Mouse (Mus musculus) midbrain, embryonic 10.5 days (tissue): ENCODE measurements around the gene Fam8a1. TPM values are rescaled to one million over a fixed set of nuclear protein-coding genes. Genes with fewer than 3 reads are reported as not detected.

Experiments
- DNase-seq: peaks from one replicate; pipeline ENCODE4 v3.0.0-alpha.2; 2017; ENCODE audit warnings: low spot score
- H3K27ac ChIP-seq: fragments of 300-500 bp; sonication (generic); replicated peaks from 2 replicates; pipeline ENCODE4 v1.5.1; 2016; ENCODE audit warnings: mild to moderate bottlenecking
- H3K27me3 ChIP-seq: fragments of 300-500 bp; sonication (generic); 2 replicates; pipeline ENCODE4 v1.6.1; 2016; ENCODE audit warnings: low read depth, mild to moderate bottlenecking; ENCODE audit not compliant: poor library complexity, severe bottlenecking
- H3K36me3 ChIP-seq: fragments of 300-500 bp; sonication (generic); 2 replicates; pipeline ENCODE4 v1.6.1; 2016; ENCODE audit warnings: mild to moderate bottlenecking, moderate library complexity
- H3K4me1 ChIP-seq: fragments of 300-500 bp; sonication (generic); 2 replicates; pipeline ENCODE4 v1.6.1; 2016
- H3K4me3 ChIP-seq: fragments of 300-500 bp; sonication (generic); 2 replicates; pipeline ENCODE4 v1.5.1; 2016; ENCODE audit warnings: mild to moderate bottlenecking, moderate library complexity
- H3K9me3 ChIP-seq: fragments of 300-500 bp; sonication (generic); replicated peaks from 2 replicates; pipeline ENCODE4 v1.6.1; 2016; ENCODE audit warnings: mild to moderate bottlenecking
- WGBS: fragments of 180-500 bp; shearing (Covaris S2); methylation state at CpG from one replicate; pipeline ENCODE4 v1.1.7; 2016; 5-methylcytosine and 5-hydroxymethylcytosine counted together
- polyA plus RNA-seq: library from polyadenylated mRNA; unstranded; fragments of >200 nt; fragmentation: Nextera tagmentation; extraction: Ambion mirVana; gene quantifications from 2 replicates; pipeline ENCODE4 v1.2.1, GENCODE M21; 2016

Gene Fam8a1
- 8.5 and 9.5 TPM in 2 replicates for polyA plus RNA-seq

DNA sequence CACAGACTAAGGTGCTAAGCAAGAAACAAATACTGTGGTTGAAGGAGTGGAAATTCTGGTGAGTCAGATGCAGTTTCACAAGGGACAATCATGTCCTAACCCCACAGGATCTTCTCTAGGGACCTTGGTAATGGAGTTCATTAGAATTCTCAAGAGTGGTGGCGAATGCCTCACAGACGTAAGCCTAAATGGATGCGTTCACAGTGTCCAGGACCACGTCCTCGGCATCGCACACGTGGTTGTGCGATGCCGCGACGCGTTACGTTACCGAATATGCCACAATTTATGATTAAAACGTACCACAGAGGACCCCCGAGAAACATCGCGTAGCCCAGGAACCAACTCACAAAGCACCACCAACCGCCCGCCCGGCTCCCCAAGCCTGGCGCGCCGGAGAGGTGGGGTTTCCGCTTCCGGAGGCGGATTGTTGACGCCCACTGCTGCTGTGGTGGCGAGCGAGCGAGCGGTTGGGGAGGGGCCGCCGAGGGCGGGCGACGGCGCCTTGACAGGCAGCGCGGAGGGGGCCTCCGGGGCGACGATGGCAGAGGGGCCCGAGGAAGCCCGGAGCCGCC is at the start of gene Fam8a1:
Fam8a1 (plus strand) TSS at position 475 of the 572 bp plus-strand sequence.
- peak; percentile 93 for DNase-seq
- H3K4me1 ChIP-seq, result peaks cover 16% of the 10 kb centered on the region
- H3K36me3 ChIP-seq, result peaks cover 29% of the 10 kb centered on the region
- WGBS, result 1% methylated on average over 44 of the region's 46 CpGs
- H3K9me3 ChIP-seq, result no peaks in the 10 kb centered on the region
- H3K27ac ChIP-seq, result peak within 1 kb of the TSS; percentile 92
- H3K4me3 ChIP-seq, result peak within 1 kb of the TSS; percentile 91
- H3K27me3 ChIP-seq, result no peaks in the 10 kb centered on the region

DNA sequence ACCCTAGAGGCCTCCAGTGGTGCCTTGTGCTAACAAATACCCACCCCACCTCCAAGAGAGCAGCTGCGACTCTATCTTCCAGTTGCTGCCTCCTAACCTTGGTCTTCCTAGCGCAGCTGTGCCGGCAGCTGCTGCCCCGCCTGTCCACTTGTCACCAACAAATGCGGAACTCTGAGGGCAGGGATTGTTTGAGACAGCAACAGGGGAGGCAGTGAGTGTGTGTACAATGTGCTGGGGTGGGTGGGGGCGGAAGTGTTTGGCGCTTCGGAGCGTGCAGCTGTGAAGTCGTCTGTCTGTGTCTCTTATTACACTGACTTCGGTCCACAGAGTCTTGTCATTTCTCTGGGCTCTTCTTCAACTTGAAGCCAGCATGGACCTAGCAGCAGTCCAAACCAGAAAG is 49.7 kb upstream of the Fam8a1 start:
- Histone ChIP-seq H3K27me3 (no peaks in the 10 kb centered on the region), H3K4me3 (no peak overlapping the region), H3K36me3 (no peaks in the 10 kb centered on the region), H3K27ac (peak overlapping the region; percentile 52; the same call in 1 of the 2 replicates), H3K9me3 (no peaks in the 10 kb centered on the region), H3K4me1 (peaks cover 21% of the 10 kb centered on the region)
- 64% methylated on average over 11 of the region's 11 CpGs for WGBS
- DNase-seq, result peak; percentile 32

DNA sequence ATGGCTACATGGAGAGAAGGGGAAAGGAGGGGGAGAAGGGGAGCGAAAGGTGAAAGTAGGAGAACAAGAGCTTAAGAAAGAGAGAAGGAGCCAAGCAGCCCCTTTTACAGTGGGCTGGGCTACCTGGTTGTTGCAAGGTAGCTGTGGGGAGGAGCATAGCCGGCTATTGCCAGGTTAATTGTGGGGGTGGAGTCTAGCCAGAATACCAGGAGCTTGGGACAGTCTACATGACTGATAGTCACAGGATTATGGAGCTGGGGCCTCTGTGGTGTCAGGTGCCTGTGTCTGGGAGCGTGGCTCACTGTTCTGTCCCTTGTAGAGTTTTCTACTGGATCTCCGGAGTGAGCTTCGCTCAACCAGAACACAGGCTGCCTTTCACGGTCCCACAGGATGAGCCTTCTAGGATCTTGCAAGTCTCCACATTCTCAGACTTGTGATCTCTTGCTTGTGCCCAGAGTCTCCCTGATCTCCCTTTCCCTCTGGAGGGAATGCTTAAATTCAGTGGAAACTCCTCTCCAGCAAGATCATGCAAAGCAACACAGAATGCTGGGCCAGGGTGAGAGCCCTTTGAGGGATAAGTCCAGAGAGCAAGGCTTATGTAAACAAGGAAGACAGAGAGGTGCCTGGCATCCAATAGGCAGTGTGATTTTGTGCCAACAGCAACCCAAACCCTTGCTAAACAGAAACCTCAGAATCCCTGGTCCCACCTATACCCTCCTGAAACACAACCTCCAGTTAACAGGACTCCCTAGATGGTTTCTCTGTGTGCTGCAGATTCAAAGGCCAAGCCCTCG is 48.2 kb upstream of the Fam8a1 start:
- no peak for DNase-seq
- Histone ChIP-seq H3K4me1 (peaks cover 21% of the 10 kb centered on the region), H3K27me3 (no peaks in the 10 kb centered on the region), H3K4me3 (no peak overlapping the region), H3K27ac (peak overlapping the region; percentile 72), H3K36me3 (no peaks in the 10 kb centered on the region), H3K9me3 (no peaks in the 10 kb centered on the region)
- 81% methylated on average over 7 of the region's 7 CpGs for WGBS

DNA sequence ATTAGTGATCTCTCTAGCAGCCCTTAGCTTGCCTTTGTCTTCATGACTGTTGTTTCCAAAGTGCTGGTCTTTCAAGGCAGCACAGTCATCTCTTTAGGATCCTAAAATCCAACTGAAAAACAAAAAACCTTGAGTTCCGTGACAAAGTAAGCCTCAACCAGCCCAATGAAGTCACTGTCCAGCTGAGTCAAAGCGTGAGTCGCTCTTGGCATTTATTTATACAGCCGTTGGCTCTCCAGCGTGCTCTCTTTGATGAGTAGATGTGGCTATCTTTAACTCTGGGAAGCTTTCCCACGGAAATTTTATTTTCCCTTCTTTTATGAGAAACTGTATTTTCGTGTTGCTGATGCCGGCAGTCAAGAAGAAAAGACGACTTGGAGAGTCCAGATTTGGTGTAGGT is 42.7 kb upstream of the Fam8a1 start:
- Histone ChIP-seq H3K27ac (no peak overlapping the region), H3K9me3 (no peaks in the 10 kb centered on the region), H3K4me3 (no peak overlapping the region), H3K4me1 (no peaks in the 10 kb centered on the region), H3K36me3 (no peaks in the 10 kb centered on the region), H3K27me3 (no peaks in the 10 kb centered on the region)
- DNase-seq, result no peak
- WGBS, result 90% methylated on average over 9 of the region's 9 CpGs

DNA sequence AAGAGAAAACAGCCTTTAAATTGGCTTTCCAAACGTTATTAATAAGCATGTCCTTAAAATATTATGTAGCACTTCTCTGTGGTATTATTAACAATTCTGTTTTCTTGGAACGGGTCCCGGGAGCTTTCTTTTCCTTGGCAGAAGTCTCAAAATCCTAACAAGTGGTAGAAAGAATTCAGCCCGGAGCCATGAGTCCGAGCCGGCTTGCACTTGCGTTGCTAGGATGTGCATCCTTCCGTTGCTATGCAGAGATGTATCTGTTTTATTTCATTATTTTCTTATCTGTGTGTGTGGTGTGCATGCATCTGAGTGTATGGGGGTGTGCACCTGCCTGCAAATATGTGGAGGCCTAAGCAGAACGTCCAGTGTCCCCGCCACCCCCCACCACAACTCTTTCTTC is 41.5 kb upstream of the Fam8a1 start:
- WGBS, result 91% methylated on average over 10 of the region's 10 CpGs
- DNase-seq, result no peak
- H3K4me1 ChIP-seq, result peaks cover 3% of the 10 kb centered on the region

DNA sequence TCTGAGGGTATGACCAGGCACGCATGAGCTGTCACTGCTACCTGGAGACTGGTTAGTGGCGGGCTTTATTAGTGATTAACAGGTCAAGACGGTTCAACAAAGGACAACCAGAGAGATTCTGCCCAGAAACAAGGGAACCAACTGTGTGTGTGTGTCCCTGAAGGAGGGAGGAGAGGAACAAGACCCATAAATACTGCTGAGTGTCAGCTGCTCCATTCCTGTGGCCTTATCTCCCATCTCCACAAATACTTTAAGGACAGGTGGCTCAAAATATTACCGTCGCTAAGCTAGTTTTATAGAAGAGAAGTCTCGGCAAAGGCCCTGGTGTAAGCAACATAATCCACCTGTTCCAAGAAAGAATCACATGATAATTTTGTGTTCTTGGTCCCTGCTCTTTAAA is 39.9 kb upstream of the Fam8a1 start:
- Histone ChIP-seq H3K4me1 (peaks cover 19% of the 10 kb centered on the region), H3K36me3 (no peaks in the 10 kb centered on the region), H3K4me3 (no peak overlapping the region), H3K27me3 (no peaks in the 10 kb centered on the region), H3K9me3 (no peaks in the 10 kb centered on the region), H3K27ac (no peak overlapping the region)
- no peak for DNase-seq
- WGBS, result 90% methylated on average over 6 of the region's 6 CpGs

More for the DNA sequence above, 41.5 kb upstream of the Fam8a1 start:
- Histone ChIP-seq H3K4me3 (no peak overlapping the region), H3K27ac (no peak overlapping the region), H3K36me3 (no peaks in the 10 kb centered on the region), H3K9me3 (no peaks in the 10 kb centered on the region), H3K27me3 (no peaks in the 10 kb centered on the region)

DNA sequence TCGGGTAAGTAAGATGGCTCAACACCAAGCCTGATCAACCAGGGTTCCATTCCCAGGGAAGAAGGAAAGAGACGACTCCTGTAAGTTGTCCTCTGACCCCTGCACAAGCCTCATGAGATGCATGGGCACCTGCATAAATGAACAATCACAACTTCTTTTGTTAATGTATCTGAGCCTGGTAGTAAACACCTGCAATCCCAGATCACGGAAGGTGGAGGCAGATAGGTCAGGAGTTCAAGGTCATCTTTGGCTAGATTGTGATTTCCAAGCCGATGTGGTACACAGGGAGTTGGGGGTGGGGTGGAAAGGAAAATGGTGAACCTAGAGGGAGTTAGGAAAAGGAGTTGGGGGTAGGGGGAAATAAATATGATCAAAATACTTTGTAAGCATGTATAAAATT is 36.5 kb upstream of the Fam8a1 start:
- Histone ChIP-seq H3K36me3 (peaks cover 14% of the 10 kb centered on the region), H3K9me3 (no peaks in the 10 kb centered on the region), H3K27me3 (no peaks in the 10 kb centered on the region), H3K27ac (peak overlapping the region; percentile 89), H3K4me3 (no peak overlapping the region), H3K4me1 (peaks cover 30% of the 10 kb centered on the region)
- WGBS, result 70% methylated on average over 4 of the region's 4 CpGs
- DNase-seq, result no peak

DNA sequence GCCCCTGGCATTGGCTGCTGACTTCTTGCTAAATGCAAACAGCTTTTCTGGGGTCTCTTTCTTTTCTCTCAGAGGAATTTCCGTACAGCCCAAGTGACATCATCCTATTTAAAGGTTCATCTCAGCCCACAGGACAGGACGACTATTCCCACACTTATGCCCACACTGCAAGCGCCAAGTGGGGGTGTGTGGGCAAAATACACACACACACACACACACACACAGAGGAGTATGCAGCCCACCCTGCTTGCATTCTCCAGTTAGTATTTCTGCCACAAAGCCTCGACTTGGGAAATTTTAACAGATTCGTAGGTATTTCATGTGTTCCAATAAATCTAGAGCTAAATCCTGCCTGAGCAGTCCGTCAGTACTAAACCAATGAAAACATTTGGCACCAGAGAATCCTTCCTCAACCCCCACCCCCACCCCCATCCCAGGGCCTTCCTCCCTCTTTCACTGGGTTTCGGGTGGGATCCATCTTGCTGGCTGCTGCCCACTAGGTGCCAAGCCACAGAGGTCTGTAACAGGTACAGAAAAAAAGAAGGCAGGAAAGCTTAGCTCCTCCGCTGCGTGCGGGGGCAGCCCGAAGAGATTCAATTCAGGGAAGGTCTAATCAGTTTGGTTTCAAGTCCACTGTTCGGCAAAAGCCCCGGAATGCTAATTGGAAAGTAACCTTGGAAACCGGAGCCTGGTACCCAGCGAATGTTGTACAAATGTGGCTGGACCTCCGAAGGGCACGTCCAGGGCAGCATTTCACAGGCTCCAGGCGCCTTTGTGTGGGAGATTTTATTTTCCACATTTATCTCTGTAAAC is 35.8 kb upstream of the Fam8a1 start:
- Histone ChIP-seq H3K4me3 (peak overlapping the region; percentile 48), H3K27ac (peak overlapping the region; percentile 89), H3K36me3 (peaks cover 14% of the 10 kb centered on the region), H3K27me3 (no peaks in the 10 kb centered on the region), H3K4me1 (peaks cover 30% of the 10 kb centered on the region), H3K9me3 (no peaks in the 10 kb centered on the region)
- peak; percentile 73 for DNase-seq
- 37% methylated on average over 18 of the region's 18 CpGs for WGBS

DNA sequence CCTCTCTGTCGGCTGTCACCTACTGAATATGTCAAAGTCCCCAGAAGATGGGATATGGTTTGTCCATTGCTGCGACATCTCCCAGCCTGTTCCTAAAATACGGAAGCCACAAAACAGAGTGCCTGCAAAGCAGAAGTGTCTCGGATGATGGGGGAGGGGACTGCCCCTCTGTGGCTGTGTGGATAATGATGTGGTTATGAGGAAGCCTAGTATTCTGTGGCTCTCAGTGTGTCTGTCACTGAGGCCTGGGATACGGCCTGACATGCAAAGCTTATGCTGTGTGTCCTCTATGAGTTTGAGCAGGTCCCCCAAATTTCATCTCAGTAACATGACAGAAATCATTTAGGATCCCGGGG is 35.2 kb upstream of the Fam8a1 start:
- H3K27me3 ChIP-seq, result no peaks in the 10 kb centered on the region
- H3K36me3 ChIP-seq, result peaks cover 14% of the 10 kb centered on the region
- H3K4me1 ChIP-seq, result peaks cover 30% of the 10 kb centered on the region
- WGBS, result 47% methylated on average over 6 of the region's 6 CpGs
- peak overlapping the region; percentile 48 for H3K4me3 ChIP-seq
- H3K27ac ChIP-seq, result peak overlapping the region; percentile 89
- DNase-seq, result no peak
- H3K9me3 ChIP-seq, result no peaks in the 10 kb centered on the region

DNA sequence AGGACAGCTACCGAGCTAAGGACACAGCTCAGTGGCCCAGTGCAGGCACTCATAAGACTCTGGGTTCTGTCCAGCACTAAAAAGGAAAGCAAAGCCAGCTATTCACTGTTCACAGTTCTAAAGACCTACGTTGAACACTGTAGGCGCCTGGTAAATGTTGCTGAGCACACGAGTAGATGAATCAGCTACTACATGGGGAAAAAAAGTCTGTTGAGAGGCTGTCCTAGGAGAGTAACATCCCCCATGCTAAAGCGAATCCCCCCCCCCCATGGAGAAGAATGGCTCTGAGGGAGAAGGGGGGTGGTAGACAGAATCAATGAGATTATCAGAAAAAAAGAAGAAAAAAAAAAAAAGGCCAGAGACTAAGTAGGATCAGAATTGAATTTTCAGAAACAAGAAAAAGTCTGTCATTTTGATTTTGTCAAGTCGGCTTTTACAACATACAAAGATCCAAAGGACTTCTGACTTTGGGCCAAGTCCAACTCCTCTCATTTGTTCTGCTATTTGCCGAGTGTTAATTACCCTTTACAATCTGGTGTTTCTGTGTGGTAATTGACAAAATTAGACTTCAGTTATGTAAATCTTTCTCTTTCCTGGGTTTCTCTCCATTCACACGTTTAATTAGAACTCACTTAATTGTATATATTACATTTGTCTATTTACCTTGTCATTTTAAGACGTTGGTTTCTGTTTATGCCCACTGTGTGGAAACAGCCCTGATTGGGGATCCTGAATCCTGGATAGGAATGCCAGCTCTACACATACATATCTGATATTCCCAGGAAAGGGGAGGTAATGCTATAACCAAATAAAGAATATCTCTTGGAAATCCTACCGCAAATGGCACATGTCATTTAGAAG is 28.5 kb upstream of the Fam8a1 start:
- no peak overlapping the region for H3K27ac ChIP-seq
- H3K4me3 ChIP-seq, result no peak overlapping the region
- H3K27me3 ChIP-seq, result no peaks in the 10 kb centered on the region
- 90% methylated on average over 10 of the region's 10 CpGs for WGBS
- peaks cover 25% of the 10 kb centered on the region for H3K36me3 ChIP-seq
- no peak for DNase-seq
- H3K9me3 ChIP-seq, result peaks cover 10% of the 10 kb centered on the region; the same call in 1 of the 2 replicates
- no peaks in the 10 kb centered on the region for H3K4me1 ChIP-seq

DNA sequence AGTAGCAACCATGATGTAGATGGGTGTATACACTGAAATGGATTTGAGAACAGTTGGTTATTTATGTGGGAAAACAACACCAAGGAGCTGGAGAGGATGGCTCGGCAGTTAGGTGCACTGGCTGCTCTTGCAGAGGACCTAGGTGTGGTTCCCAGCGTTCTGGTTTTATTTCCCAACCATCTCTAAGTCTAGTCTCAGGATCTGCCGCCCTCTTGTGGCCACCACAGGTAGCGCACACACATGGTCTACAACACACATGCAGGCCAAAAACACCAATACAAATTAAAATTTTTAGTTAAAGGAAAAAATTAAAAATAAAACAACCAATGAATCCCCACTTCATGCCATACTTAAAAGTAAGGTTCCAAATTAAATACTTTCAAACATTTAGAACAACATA is 27.0 kb upstream of the Fam8a1 start:
- H3K27me3 ChIP-seq, result no peaks in the 10 kb centered on the region
- H3K4me1 ChIP-seq, result 0 out of 2 replicates have a peak, but pooled peaks cover 3% of the 10 kb centered on the region
- H3K27ac ChIP-seq, result no peak overlapping the region
- 78% methylated on average over 4 of the region's 4 CpGs for WGBS
- H3K4me3 ChIP-seq, result no peak overlapping the region
- DNase-seq, result no peak
- peaks cover 10% of the 10 kb centered on the region; the same call in 1 of the 2 replicates for H3K9me3 ChIP-seq
- H3K36me3 ChIP-seq, result peaks cover 16% of the 10 kb centered on the region

DNA sequence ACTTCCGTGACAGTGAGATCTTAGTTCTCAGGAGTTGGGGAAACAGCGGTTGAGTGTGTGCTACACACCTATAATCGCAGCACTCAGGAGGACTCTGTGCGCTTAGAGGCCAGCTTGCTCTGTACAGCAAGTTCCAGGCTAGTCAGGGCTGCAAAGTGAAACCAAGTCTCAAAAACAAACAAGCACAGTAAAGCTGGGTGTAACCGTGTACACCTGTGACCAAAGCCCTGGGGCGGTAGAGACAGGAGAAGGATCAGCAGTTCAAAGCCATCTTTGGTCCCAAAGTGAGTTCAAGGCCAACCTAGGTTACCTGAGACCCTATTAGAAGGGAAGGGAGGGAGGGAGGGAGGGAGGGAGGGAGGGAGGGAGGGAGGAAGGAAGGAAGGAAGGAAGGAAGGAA is 25.1 kb upstream of the Fam8a1 start:
- Histone ChIP-seq H3K9me3 (peaks cover 10% of the 10 kb centered on the region; the same call in 1 of the 2 replicates), H3K36me3 (peaks cover 11% of the 10 kb centered on the region), H3K27ac (no peak overlapping the region), H3K4me1 (0 out of 2 replicates have a peak, but pooled peaks cover 3% of the 10 kb centered on the region), H3K4me3 (no peak overlapping the region), H3K27me3 (no peaks in the 10 kb centered on the region)
- WGBS, result 88% methylated on average over 6 of the region's 6 CpGs
- no peak for DNase-seq
